Mouse (Mus musculus) layer of hippocampus, adult 18-20 months (tissue): ENCODE data around the gene Prdm11. TPM values are rescaled to one million over a fixed set of nuclear protein-coding genes. Genes with fewer than 3 reads are reported as not detected.

ENCODE experiments used
- DNase-seq, 2 experiments: peaks; one replicate each; pipeline ENCODE4 v3.0.0; 2022; ENCODE audit warnings: low spot score in 2 of 2
- total RNA-seq, 2 experiments: library from RNA; stranded (reverse); gene quantifications; 2 replicates each; pipeline ENCODE4 v1.2.3; 2021

The Prdm11 gene
- total RNA-seq, 2 experiments from 2014 or later: 22.2 to 26.0 TPM

- DNase-seq: no peak
These were observed 1.1 kb upstream of the Prdm11 start for GRCm38 (mm10) chr2:93047036-93047435.

GRCm38 (mm10) chr2:93046509-93046835 is 505 bp upstream of the Prdm11 start:
- no peak for DNase-seq

- DNase-seq: peak; percentile 89 to 95
These were observed 694 bp downstream of the Prdm11 start for GRCm38 (mm10) chr2:93045129-93045817.

- no peak for DNase-seq
These were observed 2.4 kb downstream of the Prdm11 start for GRCm38 (mm10) chr2:93043449-93044157.

GRCm38 (mm10) chr2:93041470-93041869 is 4.5 kb downstream of the Prdm11 start:
- no peak for DNase-seq

- DNase-seq: no peak
These were observed 5.1 kb downstream of the Prdm11 start for GRCm38 (mm10) chr2:93040841-93041240.

GRCm38 (mm10) chr2:93039706-93040105 is 6.3 kb downstream of the Prdm11 start:
- DNase-seq: no peak

GRCm38 (mm10) chr2:93039043-93039442 is 6.9 kb downstream of the Prdm11 start:
- no peak for DNase-seq

GRCm38 (mm10) chr2:93035631-93036030 is 10.3 kb downstream of the Prdm11 start:
- no peak for DNase-seq

GRCm38 (mm10) chr2:93032651-93033050 is 13.3 kb downstream of the Prdm11 start:
- DNase-seq: no peak

GRCm38 (mm10) chr2:93032049-93032448 is 13.9 kb downstream of the Prdm11 start:
- DNase-seq: no peak

- no peak for DNase-seq
These were observed 14.9 kb downstream of the Prdm11 start for GRCm38 (mm10) chr2:93031021-93031420.

GRCm38 (mm10) chr2:93030101-93030500 is 15.9 kb downstream of the Prdm11 start:
- no peak for DNase-seq

GRCm38 (mm10) chr2:93029267-93030060 is 16.5 kb downstream of the Prdm11 start:
- DNase-seq: no peak

GRCm38 (mm10) chr2:93028865-93029264 is 17.1 kb downstream of the Prdm11 start:
- no peak for DNase-seq

GRCm38 (mm10) chr2:93027713-93028112 is 18.3 kb downstream of the Prdm11 start:
- DNase-seq: no peak

- DNase-seq: no peak
These were observed 21.5 kb downstream of the Prdm11 start for GRCm38 (mm10) chr2:93024431-93024830.

GRCm38 (mm10) chr2:93018854-93019253 is 27.1 kb downstream of the Prdm11 start:
- DNase-seq: no peak

- DNase-seq: no peak
These were observed 28.8 kb downstream of the Prdm11 start for GRCm38 (mm10) chr2:93017151-93017550.

- no peak for DNase-seq
These were observed 30.9 kb downstream of the Prdm11 start for GRCm38 (mm10) chr2:93015041-93015440.

- DNase-seq: no peak
These were observed 31.7 kb downstream of the Prdm11 start for GRCm38 (mm10) chr2:93014093-93014937.
